Mouse (Mus musculus) leukemia stem cell, adult 10-12 weeks (primary cell): ENCODE measurements around the gene Bend7. TPM values are rescaled to one million over a fixed set of nuclear protein-coding genes. Genes with fewer than 3 reads are reported as not detected.

Experiments used
- polyA plus RNA-seq: library from polyadenylated mRNA; stranded (reverse); fragments of >175 nt; gene quantifications from 2 replicates; pipeline ENCODE4 v1.2.3, GENCODE M21; 2012; ENCODE audit warnings: low replicate concordance

Gene Bend7
- polyA plus RNA-seq: not detected in 2 replicates

GRCm38 (mm10) chr2:4717769-4718661 lies at the start of gene Bend7:
Gene Bend7 (plus strand): TSS chr2:4717831.

Other genes starting within 250 kb of the Bend7 start
- gene Prpf18, start 65.7 kb upstream of the Bend7 start, polyA plus RNA-seq: 0.52 and 4.8 TPM in 2 replicates
- 4.2 and 5.2 TPM in 2 replicates for gene Sephs1, start 163.7 kb downstream of the Bend7 start, polyA plus RNA-seq
- 2.6 and 9.8 TPM in 2 replicates for gene Phyh, start 201.2 kb downstream of the Bend7 start, polyA plus RNA-seq